Mouse (Mus musculus) embryo, embryonic 10 days (tissue): ENCODE measurements at regions not wholly inside any gene's neighbourhood (a gene's known extent, or its start where the extent isn't known, plus 50 kb on each side); places are given as distances from the start of the nearest gene placed in this dataset.
"Not testable (repeated sequence)": the region's sequence is repeated elsewhere in the genome, so short reads cannot be mapped to it uniquely, and the experiment has no call there.

Source experiments
- DNase-seq: peaks from one replicate; pipeline ENCODE4 v3.0.0-alpha.2; 2015; ENCODE audit warnings: low spot score

DNA sequence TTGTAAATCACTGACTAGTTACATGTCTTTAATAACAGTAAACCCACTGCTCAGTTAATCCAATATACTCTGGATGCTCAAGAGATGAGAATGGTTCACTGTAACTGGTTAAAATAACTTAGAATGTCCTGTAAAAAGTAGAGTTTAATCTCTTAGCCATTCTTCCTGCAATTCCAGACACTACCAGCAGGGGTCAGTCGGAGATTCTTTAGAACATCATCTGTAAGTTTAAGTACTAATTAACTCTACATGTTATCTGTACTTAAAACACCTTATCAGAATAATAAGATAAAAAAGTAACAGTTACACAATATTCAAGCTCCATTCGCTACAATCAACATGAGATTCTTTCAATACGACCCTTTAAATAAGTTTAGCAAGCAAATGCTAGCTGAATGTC is 58.7 kb upstream of the Olig3 start:
- DNase-seq = peak; percentile 18

DNA sequence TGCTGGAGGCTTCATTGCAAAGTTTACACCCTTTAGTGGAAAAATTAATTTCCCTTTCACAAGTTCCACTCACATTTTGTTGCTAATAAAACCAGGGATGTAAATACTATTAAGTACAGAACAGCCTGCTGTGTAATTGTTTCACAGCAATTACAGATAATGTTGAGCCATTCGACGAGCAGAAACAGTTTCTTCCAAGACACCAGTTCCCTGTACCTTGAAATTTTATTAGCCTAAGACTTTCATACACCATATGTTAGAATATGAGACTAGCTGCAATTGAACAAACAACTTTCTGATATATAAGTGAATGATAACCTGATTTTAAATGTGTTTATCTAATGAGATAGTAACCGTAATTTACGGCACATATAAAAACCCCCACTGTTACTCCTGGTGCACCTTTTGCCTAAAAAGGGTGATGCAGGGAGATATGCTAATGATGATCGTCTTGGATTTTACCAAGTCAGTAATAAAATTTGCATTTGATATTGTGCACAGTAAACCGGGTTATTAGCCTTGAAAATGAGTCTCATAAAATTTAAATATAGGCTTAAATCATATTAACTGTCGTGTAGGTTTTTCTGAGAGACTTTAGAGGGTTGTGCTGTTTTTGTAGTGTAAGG is 60.8 kb upstream of the Olig3 start:
- no peak for DNase-seq

DNA sequence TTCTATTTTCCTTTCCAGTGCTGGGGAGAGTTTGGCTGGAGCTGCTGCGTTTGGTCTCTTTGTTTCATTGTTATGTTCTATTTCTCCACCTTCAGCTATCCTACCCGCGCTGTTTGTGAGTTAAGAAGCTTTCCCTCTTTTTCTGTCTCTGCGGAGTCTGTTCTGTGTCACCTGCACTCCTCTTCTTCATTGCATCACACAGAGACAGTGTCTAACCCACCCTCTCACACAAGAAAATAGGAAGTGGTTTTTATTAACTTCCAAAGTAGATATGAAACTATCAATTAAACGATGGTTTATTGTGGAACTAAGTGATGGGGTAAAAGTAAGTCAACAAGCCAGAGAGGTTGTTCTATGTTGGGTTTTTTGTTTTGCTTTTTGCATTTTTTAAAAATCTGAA is 64.9 kb upstream of the Olig3 start:
- no peak for DNase-seq

DNA sequence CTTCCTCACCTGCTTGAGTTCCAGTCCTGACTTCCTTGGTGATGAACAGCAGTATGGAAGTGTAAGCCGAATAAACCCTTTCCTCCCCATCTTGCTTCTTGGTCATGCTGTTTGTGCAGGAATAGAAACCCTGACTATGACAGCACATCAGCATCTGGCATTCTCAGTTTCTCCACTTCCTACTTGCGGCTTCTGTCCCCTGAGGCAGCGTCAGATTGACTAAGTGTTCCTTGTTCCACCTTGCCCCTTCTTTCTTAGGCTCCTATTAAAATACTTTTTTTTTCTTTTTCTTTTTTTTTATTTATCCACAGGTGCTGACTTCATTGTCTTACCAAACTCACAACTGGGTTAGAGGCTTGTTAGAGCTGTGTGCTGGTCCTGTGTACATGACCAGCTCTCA is 65.3 kb upstream of the Olig3 start:
- DNase-seq = not testable (repeated sequence)

DNA sequence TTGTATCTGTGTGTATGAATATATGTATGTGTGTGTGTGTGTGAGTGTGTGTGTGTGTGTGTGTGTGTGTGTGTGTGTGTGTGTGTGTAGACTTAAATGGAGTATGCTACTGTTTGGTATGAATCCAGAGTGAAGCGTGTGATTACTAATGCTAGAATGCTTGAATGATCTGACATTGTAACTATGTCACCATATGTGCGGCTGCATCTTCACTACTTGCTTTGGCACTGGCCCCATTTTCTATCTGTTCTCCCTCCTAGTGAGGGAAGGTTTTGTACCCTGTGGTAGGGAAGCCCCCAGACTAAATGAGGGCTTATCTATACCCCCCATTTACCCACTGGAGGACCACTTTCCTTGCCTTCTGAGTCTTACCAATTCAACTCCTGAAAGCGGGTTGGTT is 74.2 kb upstream of the Olig3 start:
- DNase-seq = no peak

DNA sequence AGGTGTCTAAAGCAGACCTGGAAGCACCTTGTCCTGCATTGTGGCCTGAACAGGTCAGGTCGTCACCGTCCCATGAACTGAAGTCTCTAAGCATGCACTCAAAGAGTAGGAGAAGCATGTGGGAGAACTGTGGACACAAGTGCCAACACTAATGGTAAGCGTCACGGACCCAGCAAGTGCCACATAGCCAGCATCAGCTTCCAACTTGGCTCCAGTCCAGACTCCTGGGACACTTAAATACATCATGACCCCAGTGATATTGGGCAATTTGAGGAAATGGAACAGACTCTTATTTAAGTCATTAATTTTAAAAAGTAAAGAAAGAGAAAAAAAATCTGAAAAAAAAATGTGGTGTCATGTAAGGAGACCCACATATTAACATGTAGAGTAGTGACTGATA is 75.3 kb upstream of the Olig3 start:
- no peak for DNase-seq

DNA sequence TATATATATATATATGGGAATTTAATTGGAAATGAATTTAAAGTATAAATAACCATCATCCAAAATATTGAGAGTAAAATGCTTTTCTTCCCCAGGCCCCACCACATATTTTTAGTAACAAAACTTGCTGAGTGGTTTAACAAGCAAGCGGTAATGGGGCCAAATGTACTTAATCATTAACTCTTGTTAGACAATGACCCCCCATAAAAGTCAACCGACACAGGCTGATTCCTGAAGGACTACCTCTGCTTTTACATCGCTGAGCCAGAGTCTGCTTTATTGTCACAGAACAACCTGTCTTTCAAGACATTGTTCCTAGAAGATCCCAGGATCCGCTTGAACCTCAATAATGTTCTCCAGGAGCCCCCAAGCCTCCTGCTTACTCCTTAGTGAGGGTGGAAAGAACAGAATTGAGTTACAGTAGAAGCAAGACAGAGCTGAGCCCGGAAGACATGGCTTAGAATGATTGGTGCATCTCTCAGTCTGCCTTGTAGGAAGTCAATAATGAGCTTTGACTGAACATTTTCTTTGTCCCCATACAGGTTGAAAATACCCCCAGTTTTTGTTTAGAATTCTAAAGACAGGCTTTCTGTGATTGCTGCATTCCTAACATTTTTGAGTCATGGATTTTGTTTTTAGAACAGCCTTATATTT is 78.0 kb upstream of the Olig3 start:
- no peak for DNase-seq

DNA sequence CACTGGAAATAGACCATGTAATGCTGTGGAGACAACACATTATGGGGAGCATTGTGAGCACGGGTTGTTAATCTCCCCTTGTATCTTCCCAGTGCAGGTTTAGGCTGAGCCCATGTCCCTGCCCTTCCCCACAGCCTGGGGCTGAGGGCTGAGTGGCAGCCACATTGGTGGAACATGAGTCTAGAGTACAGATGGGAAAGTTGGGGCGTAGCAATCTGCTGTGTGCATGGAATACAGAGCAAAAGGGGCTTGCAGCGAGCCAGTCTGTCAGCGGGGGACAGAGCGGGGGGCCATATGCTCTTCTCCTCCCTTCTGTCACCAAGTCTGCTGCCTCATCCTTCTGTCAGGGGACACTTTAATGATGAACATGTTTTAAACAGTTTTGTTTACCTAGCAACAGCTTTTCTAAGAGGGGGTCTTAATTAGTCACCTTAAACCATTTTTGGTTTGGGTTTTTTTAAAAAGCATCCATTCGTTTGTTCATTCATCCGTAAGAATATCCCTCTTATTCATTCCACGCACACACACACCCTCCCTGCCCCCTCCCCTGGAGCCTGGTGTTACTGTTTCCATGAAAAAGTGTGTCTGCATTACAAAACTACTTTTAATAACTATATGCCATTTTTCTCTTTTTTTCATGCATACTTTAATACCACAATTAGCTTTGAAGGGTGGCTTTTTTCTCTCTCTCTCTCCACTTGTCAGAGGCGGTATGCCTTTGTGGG is 79.1 kb upstream of the Olig3 start:
- DNase-seq = peak; percentile 13

DNA sequence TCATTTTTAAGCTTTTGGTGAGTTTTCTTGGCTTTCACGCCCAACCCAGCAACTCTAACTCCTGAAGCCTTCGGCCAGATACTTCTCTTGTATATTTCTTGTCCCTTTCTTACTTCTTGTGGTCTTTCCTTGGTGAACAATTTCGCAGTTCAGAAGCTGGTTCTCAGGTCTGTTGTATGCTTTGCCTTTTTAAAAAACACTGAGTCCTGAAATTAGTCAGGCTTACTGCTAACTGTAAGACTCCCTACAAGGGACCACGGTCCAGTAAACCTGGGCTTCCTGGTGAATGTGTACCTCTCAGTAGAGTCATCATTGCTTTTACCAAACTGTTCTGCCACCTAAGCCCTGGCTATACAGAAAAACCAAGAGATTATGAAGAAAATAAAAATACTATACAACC is 81.3 kb upstream of the Olig3 start:
- DNase-seq = no peak

DNA sequence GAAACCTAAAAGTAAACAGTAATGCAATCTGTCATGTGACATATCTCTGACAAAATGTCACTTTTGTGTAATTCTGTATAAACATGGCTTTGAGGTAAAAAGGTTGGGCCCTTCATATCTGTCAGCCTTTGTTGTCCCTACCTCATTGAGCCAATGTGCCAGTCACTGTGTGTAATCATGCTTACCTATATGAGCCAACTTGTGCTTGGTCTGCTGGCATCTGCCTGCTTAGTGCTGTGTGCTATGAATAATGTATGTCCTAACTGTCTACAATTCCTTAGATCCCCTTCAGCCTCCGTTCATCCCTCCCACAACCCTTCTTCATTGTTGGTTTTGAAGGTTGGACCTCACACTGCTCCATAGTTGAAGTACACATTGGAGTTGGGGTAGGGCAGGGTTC is 86.9 kb upstream of the Olig3 start:
- DNase-seq = no peak

DNA sequence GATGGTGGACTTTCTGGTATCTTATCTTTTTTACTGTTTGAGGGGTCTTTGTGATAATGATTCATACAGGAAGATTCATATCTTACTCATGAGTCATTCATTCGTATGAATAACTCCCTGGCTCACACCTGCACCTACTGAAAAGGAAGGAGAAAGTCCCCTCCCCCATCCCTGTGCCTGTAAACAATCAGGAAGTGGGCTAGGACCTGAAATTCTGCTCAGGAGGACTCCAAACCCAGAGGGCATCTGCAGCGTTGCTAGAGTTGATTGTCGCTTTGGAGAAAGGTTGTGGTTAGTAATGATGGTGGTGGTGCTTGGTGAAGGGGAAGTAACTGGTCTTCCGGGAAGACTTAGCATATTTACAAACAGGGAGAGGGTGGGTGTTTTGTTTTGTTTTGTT is 88.3 kb upstream of the Olig3 start:
- no peak for DNase-seq

DNA sequence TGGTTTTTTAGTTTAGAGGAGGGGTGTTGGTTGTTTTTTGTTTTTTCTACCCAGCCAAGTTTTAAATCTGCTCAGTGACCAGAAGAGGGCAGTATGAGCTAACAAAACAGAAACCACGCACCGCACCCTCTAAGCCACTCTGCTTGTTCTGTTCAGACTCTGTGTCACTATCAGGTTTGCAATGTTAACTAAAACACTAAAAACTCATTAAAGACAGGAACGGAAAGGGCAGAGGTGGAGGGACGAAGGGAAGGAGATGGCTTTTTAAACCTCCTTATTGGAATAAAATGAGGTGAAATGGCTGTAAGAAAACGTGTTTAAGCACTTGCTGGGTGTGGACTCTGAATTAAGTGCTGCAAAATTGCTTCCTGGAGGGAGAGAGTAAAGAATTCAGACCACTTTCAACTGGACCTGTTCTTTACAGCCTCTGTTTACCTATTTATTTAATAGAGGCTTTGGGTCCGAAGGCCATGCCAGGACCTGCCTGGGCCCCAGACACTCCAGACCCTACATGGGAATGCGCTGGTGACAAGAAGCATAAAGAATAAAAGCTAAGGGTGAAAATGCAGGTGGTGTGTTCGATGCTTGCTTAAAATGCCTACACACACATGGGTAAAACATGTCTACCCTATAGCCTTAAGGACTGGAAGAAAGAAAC is 116.1 kb upstream of the Olig3 start:
- peak; percentile 80 for DNase-seq

DNA sequence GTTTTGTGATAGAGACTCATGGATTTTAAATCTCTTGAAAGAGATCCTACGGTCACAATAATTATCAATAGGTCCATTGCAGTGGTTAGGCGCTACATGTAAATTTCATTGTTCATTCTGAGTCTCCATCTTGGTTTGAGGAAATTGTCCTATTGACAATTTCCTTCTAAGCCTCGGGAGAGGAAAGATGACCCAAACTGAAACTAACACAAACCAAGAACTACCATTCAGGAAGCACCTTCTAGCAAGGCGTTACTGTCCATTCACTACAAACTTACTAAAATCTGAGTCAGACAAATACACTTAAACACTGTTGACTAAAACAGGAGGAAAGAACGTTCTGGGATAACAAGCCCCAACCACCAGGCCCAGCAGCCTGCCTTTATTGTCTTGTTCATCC is 140.1 kb upstream of the Olig3 start:
- DNase-seq = no peak

DNA sequence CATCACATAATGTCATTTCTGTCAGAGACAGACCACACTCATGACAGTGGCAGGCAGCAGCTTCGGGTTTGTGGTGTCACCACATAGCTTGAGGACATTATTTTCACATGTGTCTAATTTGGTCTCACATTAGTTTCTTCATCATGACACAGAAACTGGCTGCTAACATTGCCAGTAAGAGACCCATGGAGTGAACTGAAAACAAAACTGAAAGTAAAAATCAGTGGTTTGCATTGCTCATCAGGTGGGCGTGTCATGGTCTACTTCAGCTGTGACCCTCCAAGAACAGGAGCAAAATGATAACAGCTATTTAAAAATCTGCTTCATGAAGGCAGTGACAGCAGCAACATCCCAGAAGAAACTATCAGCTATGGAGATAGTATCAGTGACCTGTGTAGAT is 146.6 kb upstream of the Olig3 start:
- DNase-seq = no peak

DNA sequence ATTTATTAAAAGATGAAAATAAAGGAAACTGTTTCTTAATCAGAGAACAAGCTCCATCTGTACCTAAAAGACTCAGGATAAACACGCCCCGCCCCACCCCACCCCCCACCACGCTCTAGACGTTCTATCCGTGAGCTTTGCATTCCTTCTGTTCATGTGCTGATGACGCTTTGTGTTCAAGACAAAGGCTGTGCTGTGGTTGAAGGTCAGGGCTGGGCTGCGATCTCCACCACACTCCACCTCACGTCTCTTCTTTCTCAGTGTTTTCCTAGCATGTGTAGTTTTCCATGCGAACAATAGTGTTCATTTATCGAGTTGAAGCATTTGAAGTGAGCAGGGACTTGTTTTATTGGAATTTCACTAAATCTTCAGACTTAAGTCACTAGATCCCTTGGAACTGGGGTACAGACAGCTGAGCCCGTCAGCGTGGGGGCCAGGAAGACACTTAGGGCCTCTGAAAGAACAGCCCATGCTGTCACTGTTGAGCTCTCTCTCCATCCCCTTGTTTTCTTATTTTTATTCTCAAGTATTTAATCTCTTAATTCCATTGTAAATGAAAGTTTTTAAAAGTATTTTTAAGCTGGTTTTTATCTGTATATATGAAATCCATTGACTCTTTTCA is 148.1 kb upstream of the Olig3 start:
- DNase-seq = peak; percentile 79

DNA sequence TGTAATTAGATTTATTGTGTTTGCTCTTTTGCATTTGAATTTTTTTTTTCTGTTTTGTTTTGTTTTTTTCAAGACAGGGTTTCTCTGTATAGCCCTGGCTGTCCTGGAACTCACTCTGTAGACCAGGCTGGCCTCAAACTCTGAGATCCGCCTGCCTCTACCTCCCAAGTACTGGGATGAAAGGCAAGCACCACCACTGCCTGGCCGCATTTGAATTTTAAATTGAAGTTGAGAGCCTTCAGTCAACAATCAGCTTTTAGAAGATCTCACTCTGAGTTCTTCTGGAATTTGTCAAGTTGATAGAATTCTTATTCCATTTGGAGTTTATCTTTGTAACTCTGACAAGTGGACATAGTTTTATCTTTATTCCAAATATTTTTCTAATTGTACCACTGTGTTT is 148.8 kb upstream of the Olig3 start:
- no peak for DNase-seq

DNA sequence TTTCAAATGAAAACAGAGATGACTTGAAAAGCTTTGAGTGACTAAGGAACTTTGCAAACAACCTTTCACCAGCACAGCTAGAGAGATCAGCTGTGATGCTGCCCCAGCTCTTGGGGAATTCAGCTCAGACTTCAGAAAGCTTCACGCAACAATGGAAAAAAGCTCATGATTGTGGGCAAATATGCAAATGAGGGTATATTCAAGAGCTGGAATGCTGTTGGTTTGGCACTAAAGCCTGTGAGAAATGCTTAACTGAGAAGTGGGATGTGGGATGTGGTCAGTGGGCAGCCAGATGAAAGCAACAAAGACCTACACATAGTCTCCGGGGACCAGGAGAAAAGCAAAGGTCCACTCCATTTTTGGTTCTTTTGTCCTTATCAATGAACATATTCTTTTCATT is 156.0 kb upstream of the Olig3 start:
- DNase-seq = no peak

DNA sequence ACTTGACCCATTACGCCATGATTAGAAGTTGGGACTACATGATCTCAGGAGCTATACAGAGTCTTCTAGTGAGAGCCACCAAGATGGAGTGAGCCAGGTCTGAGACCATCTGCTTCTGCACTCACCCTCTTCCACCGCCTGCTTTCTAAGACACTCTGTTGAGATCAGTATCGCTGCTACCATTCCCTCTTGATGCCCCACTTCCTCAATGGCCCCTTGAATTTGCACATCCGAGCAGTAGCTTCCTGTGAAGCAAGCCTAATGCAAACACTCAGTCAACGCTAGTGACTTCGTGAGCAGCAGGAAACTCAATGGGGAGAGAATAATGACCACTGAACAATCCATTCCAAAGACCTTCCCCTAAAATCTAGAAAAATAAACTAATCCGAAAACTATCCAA is 160.7 kb upstream of the Olig3 start:
- DNase-seq = no peak

DNA sequence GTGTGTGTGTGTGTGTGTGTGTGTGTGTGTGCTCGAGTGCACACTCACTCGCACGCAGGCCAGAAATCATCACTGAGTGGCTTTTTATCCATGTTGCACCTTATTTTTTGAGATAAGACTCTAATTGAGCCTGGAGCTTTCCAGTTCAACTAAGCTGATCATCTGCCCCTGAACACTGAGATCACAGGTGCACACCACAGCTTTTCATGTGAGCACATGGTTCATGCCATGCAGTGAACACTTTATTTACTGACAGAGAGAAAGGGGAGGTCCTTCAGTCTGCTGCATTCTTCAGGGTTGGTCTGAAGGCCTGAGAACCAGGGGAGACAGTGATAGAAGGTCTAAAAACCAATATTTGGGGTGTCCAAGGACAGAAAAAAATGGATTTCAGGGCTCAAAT is 161.7 kb upstream of the Olig3 start:
- DNase-seq = no peak

DNA sequence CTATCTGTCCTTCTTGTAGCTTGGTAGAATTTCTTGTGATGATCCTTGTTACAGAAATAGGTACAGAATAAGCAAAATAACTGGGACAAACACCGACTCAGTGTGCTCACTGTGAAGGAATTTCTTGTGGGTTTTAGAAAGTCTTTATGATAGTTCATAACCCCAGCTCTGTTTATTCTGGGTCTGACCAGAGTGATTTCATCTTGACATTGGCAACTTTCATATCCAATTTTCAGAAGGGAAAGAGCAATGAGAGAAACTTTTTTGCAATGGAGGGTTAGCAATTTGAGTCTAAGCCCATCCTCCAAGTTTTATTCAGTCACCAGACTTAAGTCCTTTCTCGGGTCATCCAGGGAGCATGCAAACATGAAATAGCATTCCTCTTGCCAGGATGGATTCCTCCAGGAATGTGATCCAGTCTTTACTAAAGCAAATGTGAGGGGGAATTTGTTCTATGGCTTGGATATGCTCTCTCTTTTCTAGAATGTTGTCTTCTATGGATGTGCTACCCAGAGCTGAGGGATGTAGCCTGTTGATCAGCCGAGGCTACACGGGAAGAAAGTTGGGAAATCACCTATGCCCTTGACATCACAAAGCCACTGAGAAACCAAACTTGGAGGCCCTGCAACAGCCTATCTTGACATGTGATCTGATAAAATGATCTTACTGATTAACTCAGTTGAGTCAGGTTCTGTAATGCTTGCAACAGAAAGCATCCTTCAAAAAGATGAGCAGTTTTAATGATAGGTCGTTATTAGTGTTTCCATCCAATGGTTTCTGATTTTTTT is 163.2 kb upstream of the Olig3 start:
- DNase-seq = no peak

DNA sequence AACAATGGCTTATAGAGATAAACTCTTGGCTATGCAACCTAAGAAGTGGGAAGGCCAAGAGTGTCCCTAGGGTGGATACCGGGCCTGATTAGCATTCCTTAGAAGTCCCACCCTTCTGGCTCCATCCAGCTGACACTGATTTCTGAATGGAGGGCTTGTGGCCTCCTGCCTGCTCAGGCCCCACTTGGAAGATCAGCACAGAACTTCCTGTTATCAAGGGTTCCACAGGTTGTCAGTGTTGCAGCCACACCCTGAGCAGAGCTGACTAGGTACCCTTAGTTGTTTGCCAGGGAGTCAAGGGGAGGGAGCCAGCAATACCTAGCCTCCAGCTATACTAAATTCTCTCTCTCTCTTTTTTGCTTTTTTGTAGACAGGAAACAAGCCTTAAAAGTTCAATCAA is 164.1 kb upstream of the Olig3 start:
- no peak for DNase-seq
